Mouse (Mus musculus): ENCODE data around the gene Rrbp1.

The Rrbp1 gene

GRCm38 (mm10) chr2:143915600-143916135, 95.4 kb downstream of the Rrbp1 start:
- peak; percentile 13 for DNase-seq (ENCODE audit: low spot score)

- peak; percentile 94 for DNase-seq (ENCODE audit: low spot score)
Observed at GRCm38 (mm10) chr2:143914760-143915599, 96.1 kb downstream of the Rrbp1 start, which contains the start of gene Dstn. Gene Dstn, plus strand, starts transcription at chr2:143915320.

DNA sequence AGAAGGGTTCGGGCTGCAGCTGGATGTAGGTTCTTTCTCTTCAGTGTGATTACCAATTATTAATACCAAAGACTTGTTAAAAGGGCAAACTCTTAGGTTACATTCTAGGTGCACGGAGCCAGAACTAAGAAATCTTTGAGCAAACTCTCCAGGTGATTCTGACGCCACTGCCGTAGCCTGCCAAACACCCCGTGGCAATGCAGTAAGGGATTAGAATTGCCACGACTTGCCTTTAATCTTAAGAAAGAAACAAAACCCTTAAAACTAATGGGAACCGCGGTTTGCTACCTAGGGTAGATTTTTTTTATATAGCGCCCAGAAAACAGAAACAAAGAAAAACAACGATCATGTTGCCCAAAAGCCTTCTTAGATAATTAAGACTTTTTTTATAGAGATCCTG, 96.8 kb downstream of the Rrbp1 start:
- DNase-seq (ENCODE audit: low spot score) = no peak

DNA sequence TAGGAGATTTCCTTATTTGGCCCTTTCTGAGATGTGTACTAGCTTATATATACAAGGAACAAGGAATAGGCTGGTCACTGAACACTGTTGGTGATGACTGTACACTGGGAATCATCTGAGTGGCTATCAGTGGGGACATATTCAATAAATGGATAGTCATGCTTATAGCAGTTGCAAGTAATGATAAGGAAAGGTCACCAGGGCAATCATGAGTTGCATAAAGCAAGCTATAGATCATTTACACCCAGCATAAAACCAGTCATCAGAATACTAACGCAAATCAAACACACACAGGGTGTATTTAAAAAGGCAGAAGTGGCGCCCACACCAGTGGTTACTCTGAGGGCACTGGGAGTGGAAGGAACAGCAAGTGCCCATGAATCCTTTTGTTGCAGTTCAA, 98.9 kb downstream of the Rrbp1 start:
- DNase-seq (ENCODE audit: low spot score) = no peak

DNA sequence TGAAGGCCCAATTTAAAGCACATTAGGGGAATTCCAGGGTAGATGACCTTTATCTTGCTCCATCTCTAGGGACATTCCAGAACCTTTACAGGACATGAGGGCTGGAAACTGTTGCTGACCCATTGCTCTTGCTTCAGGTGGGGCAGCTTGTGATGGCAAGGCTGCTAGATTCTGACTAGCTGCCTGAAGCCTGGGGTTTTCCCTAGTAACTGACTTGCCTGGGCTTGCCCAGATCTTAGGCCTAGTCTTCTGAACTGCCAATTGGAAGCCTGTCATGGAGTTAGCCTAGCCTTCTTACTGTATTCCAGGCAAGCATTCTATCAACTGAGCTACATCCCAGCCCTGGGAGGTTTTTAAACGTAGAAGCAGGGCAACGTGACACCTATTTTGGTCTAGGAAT, 101.8 kb downstream of the Rrbp1 start:
- DNase-seq (ENCODE audit: low spot score) = no peak

DNA sequence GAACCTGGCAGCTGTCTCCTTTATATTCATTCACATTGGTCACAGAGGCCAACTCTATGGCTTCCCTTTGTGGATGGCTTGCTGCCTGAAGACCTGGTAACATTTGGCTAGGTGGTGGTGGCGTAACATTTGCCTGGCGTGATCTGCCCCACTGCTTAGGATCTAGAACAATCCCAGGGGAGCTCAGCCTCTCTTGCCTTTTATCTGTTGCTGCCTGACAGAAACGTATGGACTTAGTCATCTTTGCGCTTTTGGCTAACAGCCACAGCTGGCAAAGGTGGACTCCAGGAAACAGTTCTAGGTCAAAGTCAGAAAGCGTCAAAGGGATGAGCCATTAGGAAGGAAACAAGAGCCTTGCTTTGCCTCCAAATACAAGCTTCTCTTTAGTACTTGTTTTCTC, 106.2 kb downstream of the Rrbp1 start:
- DNase-seq (ENCODE audit: low spot score) = no peak

DNA sequence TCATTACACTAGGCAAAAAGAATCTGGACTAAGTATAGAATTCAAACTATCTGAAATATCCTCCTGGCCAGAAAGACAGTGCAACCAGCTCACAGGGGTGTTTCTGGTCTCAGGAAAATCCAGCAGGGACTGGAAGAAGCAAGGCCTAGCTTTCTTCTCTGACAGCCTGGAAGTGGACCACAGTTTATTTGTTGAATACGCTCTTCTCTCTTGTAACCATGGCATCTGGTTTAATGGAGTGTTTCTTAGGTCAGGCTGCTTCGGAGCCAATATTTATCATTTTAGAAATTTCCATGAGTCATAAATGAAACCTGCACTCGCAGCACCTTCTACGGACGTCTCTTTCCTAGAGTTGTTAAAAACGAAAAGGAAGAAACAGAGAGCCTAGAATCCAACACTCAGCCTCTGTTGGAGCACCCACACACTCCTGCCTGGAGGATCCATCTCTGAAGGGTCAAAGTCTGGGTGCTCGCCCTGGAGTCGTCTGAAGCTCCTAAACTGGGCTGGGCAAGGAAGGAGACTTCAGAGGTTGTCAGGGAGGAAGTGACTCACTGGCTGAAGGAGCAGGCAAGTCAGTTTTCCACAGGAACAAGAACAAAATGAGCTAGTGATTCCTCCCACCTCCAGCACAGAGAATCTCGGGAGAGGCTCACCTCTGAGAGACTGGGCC, 107.6 kb downstream of the Rrbp1 start:
- no peak for DNase-seq (ENCODE audit: low spot score)

GRCm38 (mm10) chr2:143900821-143901351, 110.2 kb downstream of the Rrbp1 start:
- no peak for DNase-seq (ENCODE audit: low spot score)

DNA sequence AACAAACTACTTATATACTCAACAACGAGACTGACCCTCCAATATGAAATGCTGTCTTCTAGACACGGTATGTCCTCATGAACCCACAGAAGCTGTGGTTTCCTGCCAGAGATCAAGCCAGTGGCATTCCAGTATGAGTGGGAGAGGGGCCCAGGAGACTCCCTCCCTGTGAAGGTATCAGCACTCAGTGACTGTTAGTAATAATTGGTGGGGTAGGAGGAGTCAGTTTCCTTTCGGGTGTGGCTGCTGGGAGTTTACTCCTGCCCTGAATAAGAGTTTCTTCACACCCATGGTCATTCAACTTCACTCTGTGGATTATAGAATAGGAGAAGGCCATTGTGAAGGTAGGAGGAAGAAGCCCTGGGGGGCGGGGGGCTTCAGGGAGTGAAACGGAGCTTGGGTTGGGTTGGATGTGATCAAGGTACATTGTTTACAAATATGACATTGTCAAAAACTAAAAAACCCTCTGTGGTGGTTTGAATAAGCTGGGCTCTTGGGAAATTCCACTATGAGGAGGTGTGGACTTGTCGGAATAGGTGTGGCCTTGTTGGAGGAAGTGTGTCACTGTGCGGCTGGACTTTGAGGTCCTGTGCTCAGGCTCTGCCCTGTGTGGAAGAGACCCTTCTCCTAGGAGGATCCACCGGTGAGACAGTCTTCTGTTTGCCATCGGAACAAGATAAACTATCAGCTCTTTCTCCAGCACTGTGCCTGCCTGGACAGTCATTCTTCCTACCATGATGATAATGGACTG, 111.4 kb downstream of the Rrbp1 start:
- no peak for DNase-seq (ENCODE audit: low spot score)
